Mouse (Mus musculus): ENCODE data around the gene Slc8a3. TPM values are rescaled to one million over a fixed set of nuclear protein-coding genes. Genes with fewer than 3 reads are reported as not detected.
A peak's percentile ranks its signal among the peaks of the same experiment; 100 is the strongest.

The Slc8a3 gene
- polyA plus RNA-seq, 1 experiment, result 0.51 TPM

DNA sequence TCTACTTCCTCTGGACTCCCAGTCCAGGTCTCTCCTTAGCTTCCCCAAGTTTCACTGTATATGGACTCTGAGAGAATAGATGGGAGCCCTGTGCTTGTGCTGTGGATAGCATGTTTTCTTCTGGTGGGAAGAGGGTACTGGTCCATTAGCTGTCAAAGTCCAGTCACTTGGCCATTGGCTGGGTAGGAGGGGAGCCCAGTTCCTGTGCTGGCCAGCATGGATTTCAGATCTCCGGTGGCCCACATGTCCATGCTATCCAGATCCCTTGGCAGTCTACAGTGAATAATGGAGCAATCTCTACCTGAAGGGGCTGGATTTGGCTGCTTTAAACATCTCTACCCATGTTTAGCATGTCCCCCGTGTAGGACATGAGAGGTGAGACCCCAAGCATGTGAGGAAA, 148.0 kb downstream of the Slc8a3 start:
- DNase-seq (ENCODE audit: low spot score), result no peak

DNA sequence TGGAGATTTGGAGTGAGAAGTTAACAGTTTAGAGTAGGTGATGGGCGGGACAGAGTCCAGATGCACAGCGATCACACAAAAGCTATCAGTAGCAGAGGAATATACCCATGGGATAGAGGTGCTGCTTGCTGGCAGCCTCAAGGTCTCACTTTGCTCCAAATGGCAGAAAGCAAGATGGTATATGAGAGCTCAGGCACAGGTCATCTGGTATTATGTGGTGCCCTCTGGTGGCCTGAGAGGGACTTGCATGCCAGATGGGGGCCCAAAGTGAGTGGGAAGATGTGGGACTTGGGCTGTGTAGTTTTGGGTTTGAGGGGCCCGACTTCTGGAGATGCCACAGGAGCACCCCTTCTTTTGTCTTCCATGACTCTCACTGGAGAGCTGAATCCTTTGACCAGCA, 150.9 kb downstream of the Slc8a3 start:
- peak; percentile 51 for DNase-seq (ENCODE audit: low spot score)

- DNase-seq (ENCODE audit: low spot score), result no peak
Measured at GRCm38 (mm10) chr12:81175252-81175651, 157.7 kb downstream of the Slc8a3 start.

DNA sequence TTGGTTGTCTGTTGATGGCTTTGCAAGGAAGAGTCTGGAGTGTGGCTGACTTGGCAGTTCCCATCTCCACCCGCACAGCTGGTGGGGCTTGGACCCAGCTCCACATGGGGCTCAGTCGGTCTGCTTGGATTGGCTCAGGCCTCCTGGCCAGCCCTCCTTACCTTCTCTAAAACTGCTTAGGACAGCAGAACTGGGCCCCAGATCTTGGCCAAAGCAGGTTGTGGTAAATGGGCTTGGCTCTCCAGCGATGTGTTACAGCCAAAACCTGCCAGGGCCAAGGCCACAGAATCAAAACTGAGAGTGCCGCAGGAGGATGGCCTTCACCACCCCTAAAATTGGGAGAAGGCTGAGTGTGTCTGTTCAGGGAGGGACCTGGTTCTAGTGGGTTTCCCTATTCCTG, 159.1 kb downstream of the Slc8a3 start:
- no peak for DNase-seq (ENCODE audit: low spot score)

DNA sequence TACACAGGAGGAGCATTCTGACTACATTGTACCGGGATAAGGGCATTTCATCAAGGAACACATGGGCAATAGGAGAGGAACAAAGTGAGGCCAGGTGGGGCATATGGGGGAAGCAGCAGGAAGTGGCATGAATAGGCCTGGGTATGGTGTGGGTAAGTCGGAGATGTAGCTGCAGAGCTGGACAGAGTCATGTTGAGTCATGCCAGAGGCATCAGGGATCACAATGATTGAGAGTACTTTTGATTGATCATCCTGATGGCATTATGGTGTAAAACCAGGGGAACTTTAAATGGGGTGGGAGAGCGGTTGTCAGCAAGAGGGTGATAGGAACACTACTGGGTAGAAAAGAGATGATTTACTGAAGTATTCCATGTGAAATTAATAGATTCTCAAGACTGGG, 160.0 kb downstream of the Slc8a3 start:
- no peak for DNase-seq (ENCODE audit: low spot score)

GRCm38 (mm10) chr12:81170076-81170475, 162.9 kb downstream of the Slc8a3 start:
- DNase-seq (ENCODE audit: low spot score), result no peak

DNA sequence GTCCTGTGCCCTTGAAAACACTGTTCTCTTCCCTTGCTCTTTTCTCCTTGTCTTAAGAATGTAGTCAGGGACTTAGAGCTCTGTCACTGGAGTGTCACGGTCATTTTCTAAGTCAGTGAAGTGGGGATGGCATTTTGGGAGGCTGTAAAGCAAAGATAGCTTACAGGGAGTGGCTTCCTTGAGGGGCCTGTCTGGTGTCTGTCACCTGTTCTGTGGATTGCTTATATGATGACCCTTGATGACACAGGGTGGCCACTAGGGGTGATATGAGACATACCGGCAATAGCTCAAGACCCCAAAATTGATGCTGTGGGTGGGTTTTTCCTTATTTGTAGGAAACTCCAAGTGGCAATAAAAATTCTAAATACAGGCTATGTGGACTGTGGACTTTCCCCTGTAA, 164.5 kb downstream of the Slc8a3 start:
- DNase-seq (ENCODE audit: low spot score), result no peak

DNA sequence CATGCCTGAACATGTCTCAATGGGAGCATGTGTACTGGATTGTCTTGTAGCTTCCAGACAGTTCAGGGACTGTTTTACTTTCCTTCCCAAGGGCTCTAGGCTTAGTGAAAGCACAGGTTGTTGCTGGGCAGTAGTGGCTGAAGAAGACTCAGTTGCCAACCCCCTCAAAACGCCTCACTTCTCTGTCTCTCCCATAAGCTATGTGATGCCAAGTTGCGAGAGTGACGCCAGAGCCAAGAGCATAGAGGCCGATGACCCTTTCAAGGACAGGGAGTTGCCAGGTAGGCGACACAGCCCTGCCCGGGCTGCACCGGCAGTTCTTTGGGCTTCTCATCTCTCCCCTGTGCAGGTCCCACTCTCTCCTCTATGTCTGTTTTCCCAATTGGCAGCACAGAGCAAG, 164.9 kb downstream of the Slc8a3 start:
- no peak for DNase-seq (ENCODE audit: low spot score)

GRCm38 (mm10) chr12:81167142-81167541, 165.8 kb downstream of the Slc8a3 start:
- no peak for DNase-seq (ENCODE audit: low spot score)

DNA sequence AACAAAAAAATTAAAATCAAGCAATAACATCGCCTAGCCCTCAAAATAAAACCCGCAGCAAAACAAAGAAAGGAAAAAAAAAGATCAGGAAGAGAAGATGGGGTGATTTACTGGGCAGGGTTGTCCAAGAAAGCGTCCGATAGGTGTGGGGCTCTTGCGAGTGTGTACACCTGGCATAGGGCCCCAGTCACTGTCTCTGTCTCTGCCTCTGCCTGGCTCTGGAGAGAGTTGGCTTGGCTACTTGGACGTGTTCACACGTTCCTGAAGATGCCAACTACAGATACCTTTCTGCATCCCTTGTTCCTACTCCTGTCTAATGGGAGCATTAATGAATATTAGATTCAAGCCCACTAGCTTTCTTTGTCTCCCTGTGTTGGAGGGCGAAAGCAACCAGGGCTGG, 166.4 kb downstream of the Slc8a3 start:
- DNase-seq (ENCODE audit: low spot score), result no peak

DNA sequence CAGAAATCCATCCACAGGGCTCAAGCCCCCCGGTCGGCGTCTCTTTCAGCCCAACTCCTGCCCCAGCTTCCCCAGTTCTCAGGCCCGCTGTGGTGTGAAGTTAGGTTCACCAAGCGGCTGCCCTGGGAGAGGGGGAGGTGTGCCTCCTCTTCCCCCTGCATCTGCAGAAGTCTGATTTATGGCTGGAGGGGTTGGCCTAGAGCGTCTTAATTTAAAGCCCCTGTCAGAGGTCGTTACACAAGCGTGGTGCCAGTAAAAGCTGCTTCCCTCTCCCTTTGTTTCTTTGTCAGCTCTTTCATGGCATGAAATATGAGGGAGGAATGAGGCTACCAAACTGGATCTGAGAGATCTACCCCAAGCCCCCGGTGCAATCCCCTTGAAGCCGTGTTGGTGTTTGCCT, 166.9 kb downstream of the Slc8a3 start:
- DNase-seq (ENCODE audit: low spot score), result no peak

DNA sequence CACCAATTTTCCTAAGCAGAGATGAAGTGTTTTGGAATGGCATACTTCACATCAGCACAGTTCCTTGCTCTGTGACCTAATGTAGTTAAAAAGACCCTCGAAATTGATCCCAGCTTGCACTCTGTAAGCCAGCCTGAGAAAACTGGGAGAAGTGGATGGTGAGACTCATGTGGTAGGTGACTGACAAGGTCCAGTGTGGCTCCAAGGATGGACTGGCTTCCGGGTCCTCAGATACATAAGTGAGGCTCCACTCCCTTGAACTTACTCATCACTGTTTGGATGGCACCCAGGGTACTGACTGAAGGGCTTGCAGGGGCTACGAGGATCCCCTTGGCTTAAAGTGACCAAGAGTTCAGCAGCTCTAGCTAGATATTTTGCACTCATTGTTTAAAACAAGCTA, 169.4 kb downstream of the Slc8a3 start:
- DNase-seq (ENCODE audit: low spot score), result no peak

- no peak for DNase-seq (ENCODE audit: low spot score)
Measured at GRCm38 (mm10) chr12:81163131-81163530, 169.8 kb downstream of the Slc8a3 start.

DNA sequence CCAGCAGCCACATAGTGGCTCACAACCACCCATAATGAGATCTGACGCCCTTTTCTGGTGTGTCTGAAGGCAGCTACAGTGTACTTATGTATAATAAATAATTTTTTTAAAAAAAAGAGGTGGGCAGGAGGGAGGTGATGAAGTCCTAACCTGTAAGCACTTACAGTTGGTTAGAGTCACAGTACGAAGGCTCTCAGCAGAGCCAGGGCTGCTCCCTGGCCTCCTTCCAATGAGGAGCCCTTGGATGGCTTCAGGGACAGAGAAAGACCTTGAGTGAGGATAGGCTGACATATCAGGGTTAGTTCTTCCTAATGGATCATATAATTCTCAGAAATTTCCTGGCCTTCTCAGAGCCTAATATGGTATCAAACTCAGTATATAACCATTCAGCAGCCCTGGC, 171.7 kb downstream of the Slc8a3 start:
- DNase-seq (ENCODE audit: low spot score), result no peak

DNA sequence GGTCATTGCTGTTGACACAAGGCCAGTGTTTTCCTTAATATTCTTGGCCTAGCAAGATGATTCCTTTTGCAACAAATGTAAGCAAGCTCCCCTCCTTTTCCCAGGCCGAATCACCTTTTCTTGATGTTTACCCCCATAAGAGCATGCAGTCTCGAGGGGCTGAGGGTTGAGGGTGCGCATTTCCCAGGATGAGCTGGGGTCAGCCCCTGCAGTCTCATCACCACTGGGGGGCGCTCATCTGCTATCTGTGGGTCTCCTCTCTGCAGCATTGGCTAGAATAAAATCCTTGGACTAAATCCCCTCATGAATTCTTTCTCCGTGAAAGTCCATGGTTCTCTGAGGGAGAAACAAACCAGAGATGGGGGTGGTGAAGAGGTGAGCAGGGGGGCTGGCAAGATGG, 172.1 kb downstream of the Slc8a3 start:
- DNase-seq (ENCODE audit: low spot score), result no peak

DNA sequence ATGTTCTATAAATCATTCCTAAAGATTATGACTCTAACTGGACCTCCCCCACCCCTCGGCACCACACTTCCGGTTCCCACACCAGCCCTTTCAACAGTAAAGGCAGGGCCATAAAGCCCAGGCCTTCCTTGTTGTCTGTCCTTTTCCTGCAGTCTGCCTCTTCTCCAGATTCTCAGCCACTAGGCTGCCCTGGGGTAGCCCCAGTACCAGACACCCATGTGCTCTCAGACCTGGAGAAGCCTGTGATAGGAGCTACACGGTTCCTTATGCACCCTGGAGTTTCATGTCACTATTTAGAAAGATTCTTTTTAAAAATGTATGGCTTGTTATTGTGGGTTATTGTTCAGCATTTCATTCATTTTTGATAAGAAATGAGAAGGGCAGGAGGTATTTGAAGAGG, 172.6 kb downstream of the Slc8a3 start:
- DNase-seq (ENCODE audit: low spot score), result no peak

DNA sequence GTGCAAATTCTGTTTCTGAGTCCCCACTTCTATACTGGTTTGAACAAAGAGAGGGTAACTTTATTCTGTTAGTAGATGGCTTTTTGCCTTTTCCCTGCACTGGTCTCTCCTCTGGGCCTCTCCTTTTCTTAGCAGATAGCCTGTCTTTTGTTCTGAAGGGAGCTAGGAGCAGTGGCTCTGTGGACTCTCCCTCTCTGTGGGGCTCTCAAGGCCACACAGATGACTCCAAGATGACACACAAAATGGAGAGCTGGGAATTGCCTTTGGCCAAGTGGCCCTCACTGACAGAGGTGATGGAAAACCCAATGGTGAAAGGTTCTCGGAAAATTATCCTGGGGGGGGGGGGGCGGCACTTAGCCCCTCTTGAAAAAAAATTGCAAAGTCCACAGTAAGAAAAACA, 173.0 kb downstream of the Slc8a3 start:
- no peak for DNase-seq (ENCODE audit: low spot score)

DNA sequence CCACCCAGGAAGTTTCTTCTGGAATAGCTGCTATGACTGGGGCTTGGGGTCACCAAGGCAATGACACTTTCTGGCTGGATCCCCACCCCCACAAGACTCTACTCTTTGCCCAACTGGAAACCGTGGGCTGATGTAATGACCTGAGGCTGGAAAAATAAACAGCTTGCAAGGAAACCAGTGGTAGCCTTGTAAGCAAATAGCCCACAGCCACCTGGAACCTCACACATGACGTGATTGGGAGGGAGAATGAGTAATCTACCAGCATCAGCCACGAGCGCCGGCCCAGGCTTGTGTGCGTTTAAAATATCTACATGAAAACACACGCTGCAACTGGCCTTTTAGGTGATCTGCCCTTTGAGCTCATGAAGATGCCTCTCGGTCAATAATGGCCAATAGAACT, 176.1 kb downstream of the Slc8a3 start:
- DNase-seq (ENCODE audit: low spot score), result no peak

DNA sequence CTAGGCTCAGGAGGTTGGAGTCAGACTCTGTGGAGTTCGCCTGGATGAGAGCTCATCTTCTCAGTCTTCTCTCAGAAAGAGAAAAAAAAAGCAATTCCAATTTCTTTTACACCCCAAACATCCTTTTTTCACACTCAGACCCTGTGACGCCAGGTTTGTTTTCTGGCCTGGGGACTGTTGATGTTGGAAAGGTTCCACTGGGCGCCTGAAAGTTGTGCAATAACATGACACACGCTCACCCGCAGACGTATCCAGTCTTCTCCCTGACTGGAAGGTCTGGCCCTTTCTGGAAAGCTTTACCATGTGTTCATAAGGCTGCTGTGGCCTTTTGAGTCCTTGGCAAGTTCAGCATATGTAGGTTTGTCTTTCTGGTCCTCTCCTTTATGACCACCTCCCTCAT, 177.3 kb downstream of the Slc8a3 start:
- no peak for DNase-seq (ENCODE audit: low spot score)

DNA sequence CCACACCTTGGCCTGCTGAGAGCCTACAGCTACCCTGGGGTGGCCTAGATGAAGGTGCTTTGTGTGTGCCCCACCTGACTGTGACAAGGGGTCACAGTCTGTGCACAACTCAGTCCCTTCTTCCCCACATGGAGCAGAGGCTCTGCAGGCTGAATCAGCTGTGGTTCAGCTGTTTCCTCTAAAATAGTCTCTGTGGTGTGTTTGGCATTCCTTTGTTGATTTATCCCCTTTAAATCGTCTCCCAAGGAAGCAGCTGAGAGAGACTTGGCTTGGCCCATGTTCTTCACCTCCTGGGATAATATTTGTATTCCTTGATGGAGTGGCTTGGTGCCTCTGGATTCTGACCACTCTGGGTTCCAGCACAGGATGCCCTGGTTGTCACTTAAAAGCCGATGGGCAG, 180.9 kb downstream of the Slc8a3 start:
- no peak for DNase-seq (ENCODE audit: low spot score)

DNA sequence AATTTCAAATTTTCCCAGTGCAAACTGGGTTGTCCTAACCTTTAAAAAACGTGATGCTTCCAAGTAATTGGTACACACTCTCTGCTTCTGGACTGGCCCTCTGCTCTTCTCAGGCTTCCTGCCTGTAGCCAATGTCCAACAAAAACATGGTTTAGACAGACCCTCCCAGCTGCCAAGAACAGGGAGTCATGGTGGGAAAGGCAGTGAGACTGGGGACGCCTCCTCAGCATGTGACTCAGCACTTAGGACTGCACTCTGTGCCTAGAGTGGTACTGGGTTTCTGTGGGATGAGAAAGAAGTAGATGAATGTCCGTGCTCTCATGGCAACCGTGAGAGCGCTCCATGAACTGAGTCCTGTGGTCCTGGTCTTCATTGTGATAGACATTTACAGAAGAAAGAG, 182.1 kb downstream of the Slc8a3 start:
- no peak for DNase-seq (ENCODE audit: low spot score)

DNA sequence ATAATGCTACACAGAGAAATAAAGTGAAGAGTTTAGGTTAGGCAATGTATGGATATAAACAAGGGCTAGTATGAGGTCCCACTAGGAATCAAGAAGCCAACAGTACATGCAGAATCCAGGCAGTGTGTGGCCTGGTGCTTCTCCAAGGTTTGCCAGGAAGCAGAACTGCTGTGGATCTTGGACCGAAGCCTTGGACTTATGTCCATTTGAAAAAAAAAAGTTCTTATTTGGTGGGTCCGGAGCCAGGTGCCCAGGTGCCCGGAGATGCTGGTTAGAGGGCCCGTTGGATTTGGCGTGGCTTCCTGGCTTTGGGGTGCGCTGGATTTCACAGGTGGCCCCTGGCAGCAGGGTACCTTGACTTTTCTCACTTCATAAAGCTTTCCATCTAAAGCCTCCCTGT, 185.0 kb downstream of the Slc8a3 start:
- no peak for DNase-seq (ENCODE audit: low spot score)
